Mouse (Mus musculus): ENCODE data around the gene Kat6b.

- TF ChIP-seq POLR2A (IDR thresholded peaks at IDR 0.05; ENCODE audit: insufficient read length, low read depth) (no peak), MAX (IDR thresholded peaks at IDR 0.05; ENCODE audit: low read depth) (no peak), SRF (IDR thresholded peaks at IDR 0.05; ENCODE audit: control insufficient read depth, insufficient read length, low read depth) (no peak), POLR2AphosphoS2 (IDR thresholded peaks at IDR 0.05; ENCODE audit: insufficient read length, low read depth) (no peak), E2F4 (IDR thresholded peaks at IDR 0.05; ENCODE audit: insufficient read depth) (no peak), USF1 (IDR thresholded peaks at IDR 0.05; ENCODE audit: low read depth) (no peak)
Observed at GRCm38 (mm10) chr14:21549608-21550115, 68.4 kb downstream of the Kat6b start.

All from myocyte (in vitro differentiated cells).